Mouse (Mus musculus) mesoderm, embryonic 11.5 days (tissue): ENCODE data around the gene C2.
A peak's percentile ranks its signal among the peaks of the same experiment; 100 is the strongest.

Experiments used
- DNase-seq: peaks from one replicate; pipeline ENCODE4 v3.0.0-alpha.2; 2012; ENCODE audit warnings: low read depth, low spot score

Gene C2

DNA sequence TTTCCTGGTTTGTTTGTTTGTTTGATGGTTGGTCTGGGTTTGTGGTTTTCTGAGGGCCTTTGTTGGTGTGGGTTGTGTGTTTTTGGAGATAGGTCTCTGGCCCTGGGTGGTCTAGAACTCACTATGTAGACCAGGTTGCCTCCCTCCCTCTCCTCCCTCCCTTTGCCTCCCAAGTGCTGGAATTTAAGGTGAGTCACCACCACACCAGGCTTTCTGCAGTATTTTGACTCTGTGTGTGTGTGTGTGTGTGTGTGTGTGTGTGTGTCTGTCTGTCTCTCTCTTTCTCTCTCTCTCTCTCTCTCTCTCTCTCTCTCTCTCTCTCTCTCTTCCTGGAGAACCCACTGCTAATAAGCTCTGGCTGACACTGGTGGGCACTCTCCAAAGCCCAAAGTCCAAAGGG is 16.9 kb downstream of the C2 start:
- no peak for DNase-seq

DNA sequence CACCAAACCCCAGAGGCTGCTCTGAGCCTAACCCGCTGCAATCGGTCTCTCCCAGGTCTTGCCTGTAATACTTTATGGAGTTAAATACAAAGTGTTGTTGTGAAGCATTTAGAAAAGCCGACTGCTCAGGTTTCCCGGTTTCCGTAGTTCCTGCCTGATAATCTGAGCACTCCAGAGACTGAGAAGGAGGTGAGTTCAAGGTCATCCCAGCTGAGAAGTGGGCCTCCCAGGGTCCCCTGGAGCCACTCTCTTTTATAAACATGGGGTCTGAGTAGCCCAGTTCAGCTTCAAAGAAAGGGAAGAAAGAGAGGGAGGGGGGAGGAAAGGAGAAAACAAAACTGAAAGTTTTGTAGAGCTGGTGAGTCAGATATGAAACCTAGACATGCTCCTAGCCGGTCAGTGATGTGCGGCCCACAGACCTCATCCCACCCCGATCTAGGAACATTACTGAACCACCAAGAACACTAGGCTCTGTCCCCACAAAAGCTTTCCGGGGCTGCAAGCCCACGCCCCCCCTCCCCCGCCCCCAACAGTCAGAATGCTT is 18.7 kb downstream of the C2 start, which contains the start of gene Zbtb12:
TSS of gene Zbtb12 (plus strand) at position 148 of the 544 bp plus-strand sequence.
- no peak for DNase-seq

DNA sequence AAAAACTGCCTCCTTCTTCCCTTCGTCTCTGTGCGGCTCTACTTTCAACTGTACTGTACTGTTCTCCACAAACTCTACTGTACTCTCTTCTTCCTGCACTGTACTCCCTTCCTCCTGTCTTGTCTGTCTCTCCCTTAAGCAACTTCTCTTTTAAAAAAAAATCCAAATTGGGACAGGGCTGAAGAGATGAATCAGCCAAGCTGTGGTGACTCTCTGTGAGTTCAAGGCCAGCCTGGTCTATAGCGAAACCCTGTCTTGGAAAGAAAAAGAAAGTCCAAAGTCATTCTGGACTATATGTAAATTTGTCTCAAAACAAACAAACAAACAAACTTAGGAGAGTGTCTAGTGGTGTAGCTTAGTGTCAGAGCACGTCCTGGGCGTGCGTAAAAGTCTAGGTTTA is 23.7 kb downstream of the C2 start:
- no peak for DNase-seq

DNA sequence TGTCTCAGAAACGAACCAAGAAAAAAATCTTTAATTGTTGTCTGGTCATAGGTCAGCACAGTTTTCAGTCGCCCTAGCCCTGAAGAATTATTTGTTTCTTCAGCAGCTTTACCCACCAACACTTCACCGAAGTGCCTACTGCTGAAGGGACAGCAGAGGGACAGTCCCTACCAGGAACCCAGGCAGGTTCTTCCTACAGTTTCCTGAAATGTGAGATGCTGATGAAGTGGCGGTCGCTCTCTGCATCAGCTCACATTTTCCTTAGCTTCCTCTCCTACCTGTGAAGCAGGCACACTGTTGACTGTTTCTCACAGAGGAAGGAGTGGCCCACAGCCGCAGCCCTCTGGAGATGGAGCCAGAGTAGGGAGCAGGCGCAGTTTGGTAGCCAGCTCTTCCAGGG is 32.1 kb downstream of the C2 start:
- no peak for DNase-seq

DNA sequence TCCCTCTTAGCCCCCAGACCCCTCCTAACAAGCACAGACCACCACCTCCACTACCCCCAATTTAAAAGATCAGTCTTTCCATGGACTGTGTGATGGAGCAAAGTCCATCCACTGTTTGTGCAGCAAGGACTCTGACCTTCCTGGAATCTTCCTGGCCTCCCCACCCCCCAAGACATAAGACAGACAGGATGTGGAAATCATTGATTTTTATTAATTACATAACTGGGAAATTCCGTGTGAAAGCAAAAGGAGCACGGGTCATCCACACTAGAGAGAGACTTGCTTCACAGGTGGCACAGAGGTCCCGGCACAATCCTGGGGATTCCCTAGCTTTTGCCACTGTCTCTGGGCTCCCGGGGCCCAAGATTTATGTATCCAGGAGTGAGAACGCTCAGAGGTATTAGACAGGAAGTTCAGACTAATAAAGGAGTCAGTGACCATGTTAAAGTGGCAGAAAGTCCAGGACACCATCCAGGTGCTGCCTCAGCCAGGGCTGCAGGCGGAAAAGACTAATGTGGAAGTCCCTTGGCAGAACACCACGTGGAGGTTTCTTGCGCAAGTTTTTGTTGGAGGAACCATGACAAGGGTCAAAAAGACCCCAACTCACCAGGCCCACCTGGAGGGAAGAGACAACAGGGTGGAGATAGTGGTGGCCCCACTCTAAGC is 35.5 kb downstream of the C2 start, which contains the start of gene Cfb:
TSS of gene Cfb (minus strand) at position 103 of the 666 bp plus-strand sequence.
- no peak for DNase-seq

DNA sequence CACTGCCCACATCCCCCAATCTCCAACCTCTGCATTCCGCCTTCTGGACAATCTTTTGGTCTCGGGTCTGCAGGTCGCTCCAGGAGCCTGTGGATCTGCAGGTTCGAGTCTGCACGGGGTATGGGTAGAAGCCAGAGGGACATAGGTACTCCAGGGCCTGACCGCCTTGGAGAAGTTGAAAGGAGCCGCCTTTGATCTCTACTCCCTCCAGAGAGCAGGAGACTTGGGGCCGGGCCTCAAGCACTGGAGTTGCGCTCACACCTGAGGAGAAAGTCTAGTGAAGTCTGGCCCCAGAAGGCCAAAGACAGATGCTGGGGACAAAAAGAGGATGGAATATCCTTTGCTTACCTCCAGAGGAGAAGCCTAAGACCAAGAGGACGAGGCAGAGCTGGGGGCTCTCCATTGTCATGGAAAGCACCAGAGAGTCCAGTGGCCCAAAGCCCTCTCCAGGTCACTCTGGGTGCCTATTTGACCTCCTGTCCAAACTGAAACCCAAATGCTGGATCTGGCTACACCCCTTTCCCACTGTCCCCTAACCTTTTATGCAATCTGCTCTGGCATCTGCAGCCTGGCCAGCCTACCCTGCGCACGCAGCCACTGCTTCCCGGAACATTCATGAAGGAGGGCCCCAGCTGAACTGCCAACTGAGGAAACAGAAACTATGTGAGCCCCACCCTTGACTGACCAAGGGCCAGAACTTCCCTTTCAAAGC is 36.2 kb downstream of the C2 start:
- DNase-seq, result no peak

DNA sequence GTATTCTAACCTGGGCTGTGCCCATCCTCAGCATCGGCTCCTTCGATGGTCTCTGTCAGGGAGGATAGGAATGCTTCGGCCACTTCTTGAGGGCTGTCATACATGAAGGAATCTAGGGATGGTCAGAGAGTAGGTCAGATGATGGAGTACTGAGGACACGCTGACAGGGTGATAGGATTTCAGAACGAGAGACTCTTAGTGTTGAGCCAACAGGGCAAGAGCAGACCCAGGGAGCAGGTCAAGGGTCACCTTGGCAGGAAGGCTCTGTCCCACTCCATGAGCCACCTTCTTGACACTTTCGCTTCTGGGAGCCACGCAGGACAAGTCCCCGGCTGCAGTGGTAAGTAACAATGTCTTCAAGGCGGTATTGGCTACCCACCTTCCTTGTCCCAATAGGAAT is 37.6 kb downstream of the C2 start:
- no peak for DNase-seq

DNA sequence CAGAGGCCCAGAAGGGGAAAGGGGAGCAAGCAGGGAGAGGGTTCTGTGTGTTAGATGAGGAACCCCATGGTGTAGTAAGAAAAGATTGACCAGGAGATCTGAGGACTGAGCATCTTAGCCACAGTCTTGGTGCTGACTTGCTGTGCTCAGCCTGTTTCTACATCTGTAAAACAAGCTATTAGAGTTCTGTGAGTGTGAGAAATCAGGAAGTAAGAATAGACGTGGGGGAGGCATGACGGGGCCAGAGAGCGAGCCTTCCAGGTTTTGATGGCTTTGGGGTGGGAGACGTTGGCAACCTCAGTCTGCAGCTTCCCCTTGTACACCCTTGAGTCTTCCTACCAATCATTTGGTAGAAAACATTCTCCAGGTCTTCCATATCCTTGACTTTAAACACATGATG is 39.4 kb downstream of the C2 start:
- DNase-seq, result no peak

DNA sequence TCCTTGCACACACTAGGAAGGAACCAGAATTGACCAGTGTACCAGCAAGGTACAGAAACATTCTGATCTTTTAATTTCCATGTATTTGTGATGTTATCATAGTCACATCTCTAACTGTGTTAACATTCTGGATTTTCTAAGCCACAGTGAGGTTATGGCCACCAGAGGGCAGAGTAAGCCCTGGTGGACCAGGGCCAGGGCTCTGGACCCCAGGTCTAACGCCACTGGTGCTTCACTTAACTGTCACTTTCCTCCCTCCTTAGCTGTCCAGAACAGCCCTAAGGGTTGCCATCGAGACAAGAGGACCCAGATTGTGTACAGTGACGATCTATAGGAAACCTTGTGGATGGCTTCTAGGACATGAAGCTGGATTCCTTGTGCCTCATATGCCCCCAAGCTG is 42.2 kb downstream of the C2 start:
- DNase-seq, result peak; percentile 54

DNA sequence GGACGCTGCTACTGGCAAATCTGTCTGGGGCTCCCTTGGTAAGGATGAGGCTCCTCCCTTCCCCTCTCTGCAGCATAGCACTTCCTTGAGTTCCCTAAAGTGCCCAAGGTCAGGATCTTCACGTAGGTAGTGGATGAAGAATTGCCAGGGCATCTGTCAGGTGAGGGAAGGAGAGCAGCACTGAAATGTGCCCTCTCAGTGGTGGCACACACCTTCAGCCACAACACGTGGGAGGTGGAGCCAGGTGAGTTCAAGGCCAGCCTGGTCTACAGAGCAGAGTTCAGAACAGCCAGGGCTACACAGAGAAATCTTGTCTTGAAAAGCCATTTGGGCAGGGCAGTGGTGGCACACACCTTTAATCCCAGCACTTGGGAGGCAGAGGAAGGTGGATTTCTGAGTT is 43.3 kb downstream of the C2 start:
- DNase-seq, result no peak

DNA sequence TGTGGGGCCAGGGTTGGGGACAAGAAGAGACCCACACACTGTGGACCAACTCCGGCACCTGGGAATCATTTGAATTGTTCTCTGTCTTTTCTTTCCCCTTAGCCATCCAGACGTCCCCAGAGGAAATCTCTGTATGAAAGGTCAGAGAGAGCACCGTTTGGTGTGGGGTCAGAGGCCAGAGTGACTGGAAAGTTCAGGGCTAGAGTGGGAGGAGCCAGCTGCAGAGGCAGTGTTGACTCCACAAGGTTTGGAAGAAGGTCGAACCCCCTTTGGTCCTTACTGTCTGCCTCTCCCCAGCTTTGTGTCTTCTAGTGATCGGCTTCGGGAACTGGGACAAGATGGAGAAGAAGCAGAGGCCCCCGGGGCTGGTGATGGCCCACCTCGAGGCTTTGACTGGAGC is 44.6 kb downstream of the C2 start:
- no peak for DNase-seq

DNA sequence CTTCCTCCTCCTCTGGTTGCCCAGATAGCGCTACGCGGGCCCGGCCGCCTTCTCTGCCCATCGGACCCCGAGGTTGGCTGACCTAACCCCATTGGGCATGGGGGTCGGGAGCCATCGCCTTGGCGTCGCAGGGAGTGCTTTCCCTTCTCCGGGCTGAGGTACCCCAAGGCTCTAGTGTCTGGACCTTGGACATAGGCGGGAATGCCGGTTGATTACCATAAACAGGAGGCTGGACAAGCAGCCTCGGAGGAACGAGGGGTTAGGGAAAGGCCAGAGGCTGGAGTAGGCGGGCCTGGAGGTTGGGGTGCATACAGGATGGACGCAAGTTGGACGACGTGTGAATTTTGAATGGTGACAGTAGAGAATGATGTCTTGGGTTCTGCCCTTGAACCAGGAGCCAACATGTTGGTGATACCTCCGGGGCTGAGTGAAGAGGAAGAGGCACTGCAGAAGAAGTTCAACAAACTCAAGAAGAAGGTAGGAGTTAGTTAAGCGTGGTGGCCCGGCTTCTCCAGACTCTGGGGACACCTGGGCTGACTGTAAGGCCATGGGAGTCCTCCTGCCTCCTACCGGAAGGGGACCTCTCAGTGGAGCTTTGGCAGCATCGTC is 47.4 kb downstream of the C2 start:
- no peak for DNase-seq

DNA sequence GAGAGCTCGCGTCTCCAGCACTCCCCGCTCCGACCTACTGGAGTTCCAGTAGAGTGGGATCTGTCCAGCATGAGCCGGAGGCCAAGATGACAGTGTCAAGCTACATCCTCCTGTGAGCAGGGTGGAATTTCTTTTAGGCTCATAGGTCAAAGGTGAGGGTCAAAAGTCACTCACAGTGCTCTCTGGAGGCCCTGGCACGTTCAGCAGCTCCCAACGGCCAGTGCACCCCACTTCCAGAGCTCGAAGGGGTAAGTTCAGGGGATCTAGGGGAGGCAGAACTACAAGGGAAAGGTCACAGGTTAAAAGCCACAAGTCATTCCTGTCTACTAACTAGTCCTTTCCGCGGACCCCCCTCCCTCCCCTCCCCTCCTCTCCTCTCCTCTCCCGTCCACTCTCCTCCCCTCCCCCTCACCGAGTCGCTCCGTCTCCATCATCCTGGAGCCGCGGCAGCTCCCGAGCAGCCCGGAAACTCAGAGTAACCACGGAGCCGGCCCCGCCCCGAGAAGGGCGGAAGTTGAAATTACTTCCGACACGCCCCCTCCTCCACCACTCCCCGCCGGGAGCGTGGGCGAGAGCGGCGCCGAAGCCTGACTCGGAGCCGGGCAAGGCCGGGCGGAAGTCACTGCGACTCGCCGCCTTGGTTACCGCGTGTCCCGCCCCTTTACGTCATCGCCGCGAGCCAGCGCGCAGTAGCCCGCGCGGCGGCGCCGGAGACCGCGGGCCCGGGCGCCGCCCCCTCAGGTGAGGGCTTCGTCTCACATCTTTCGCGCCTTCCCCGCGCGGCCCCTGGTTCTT is 48.1 kb downstream of the C2 start, which contains the start of the genes Skiv2l and Nelfe:
TSS of gene Skiv2l (minus strand) at position 489 of the 795 bp plus-strand sequence.
TSS of gene Nelfe (plus strand) at position 670 of the 795 bp plus-strand sequence.
- peak; percentile 98 for DNase-seq

DNA sequence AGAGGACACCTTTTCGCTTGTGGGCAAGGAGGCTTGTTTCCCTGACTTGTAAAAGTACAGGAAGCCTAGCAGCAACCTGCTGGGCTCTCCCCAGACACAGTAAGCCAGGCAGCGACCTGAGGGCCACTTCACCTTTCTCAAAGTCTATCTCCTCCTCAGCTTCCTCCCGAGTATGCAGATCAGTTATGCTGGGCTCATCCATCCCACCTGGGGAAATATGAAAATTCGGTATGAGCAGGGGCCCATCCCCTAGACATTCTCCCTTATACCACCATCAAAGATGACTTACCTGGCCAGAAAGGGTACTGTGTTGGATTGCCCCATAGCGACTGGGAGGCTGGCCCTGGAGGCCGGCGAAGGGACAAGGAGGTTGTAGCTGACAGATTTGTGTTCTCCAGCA is 50.5 kb downstream of the C2 start:
- DNase-seq, result no peak

DNA sequence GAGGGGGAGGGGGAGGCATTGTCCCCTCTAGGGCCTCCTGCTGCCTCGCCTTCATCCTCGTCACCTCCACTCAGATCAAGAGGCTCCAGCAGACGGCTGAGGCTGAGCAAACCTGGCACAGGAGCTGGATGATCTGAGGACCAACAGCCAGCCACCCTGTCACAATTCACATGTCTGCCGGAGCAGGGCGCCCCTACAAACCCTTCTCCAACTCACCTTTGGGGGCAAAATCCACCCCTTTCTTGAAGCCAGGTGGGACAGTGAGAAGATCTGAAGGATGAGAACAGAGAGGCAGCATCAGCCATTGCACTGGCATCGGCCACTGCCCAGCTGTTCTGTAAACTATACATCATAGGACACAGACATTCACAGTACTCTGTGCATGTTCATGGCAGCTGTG is 50.9 kb downstream of the C2 start:
- no peak for DNase-seq

DNA sequence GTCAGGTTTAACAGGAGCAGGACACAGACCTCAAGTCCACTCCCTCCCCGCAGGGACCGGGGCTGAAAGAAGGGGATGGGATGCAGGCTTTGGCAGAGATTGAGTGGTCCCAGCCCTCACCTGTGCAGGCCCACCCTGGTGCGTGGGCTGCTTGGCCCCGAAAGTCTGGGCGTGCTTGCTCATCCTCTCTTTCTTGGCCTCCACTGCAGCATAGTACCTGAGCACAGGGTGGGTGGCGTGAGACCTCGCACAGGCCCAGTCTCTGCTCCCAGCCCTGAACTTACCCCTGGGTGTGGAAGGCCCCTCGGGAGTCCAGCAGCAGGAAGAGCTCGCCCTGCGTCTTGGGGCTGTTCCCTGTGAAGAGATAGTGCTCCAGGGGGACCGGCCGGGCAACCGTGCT is 53.2 kb downstream of the C2 start:
- no peak for DNase-seq

DNA sequence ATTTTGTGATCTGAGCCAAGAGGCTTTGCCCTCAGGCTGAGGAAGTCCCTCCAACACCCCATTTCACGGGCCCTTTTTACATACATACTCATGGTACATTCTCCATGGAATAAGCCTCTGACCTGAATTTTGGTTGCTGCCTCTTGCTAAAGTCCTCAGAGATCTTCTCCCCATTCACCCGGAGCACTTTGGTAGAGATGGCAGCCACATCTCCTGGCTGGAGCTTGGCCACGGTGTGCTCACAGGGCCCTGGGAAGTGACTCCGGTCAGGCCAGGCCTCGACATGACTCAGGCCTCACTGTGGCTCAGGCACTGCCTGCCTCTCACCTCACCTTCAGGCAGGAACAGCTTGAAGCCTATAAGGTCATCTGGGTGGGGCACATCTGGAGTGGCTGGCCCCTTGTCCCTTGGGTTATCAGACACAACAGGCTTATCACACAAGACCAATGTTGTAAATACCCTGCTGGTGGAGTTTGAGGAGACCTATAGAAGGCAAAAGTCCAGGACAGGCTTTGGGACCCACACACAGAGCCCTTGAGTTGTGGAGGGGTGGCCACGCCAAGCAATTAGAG is 57.2 kb downstream of the C2 start:
- DNase-seq, result no peak

DNA sequence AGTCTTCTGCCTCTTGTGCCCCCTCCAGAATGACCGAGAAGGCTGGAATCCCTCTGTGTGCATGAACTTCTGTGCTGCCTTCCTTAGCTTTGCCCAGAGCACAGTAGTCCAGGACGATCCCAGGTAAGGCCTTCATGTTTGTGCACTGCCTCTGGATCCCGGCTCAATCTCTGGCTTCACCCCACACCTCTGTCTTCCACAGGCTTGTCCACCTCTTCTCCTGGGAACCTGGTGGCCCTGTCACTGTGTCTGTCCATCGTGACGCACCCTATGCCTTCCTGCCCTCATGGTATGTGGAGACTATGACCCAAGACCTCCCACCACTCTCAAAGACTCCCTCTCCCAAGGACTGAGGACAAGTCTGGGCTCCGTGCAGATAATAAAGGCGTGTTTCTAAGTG is 59.3 kb downstream of the C2 start:
- no peak for DNase-seq

DNA sequence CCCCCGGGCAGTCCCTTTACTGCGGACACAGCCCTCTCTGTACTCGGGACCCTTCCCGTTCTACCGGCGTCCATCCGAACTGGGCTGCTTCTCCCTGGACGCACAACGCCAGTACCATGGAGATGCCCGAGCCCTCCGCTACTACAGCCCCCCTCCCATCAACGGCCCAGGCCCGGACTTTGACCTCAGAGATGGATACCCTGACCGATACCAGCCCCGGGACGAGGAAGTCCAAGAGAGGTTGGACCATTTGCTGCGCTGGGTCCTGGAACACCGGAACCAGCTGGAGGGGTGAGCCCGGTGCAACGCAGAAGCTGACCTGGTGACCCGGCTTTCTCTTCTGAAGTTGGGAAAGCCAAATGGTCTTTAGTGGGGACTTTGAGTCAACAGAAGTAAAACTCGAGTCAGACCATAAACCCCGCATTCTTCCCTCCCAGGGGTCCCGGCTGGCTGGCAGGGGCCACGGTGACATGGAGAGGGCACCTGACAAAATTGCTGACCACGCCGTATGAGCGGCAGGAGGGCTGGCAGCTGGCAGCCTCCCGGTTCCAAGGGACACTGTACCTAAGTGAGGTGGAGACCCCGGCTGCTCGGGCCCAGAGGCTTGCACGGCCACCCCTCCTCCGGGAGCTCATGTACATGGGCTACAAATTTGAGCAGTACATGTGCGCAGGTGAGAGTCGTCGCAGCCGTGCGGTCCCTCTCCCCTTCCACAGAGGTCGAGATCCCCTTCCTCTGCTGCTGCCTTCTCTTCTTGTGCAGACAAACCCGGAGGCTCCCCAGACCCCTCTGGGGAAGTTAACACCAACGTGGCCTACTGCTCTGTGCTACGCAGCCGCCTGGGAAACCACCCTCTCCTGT is 60.4 kb downstream of the C2 start:
- DNase-seq, result no peak

DNA sequence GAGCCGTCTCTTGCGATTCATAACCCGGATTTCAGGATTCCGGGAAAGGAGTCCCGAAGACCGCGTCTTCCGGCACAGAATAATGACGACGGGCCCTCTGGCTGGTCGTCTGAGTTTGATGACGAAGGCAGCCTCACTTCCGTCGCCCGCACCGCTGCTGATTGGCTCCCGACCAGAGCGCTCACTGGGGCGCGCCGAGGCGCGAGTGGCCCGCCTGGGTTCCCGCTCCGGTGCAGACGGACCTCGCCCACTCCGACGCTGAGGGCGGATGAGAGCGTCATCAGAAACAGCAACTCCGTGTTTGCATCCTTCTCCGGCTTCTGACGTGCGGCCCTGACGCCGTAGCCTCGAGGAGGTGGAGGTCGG is 61.2 kb downstream of the C2 start, which contains the start of the genes Stk19 and Dxo:
TSS of gene Stk19 (minus strand) at position 90 of the 366 bp plus-strand sequence.
TSS of gene Dxo (plus strand) at position 164 of the 366 bp plus-strand sequence.
- DNase-seq, result peak; percentile 98
